Mouse (Mus musculus): Measurements from ENCODE around the gene Col4a2. TPM values are rescaled to one million over a fixed set of nuclear protein-coding genes. Genes with fewer than 3 reads are reported as not detected.
A peak's percentile ranks its signal among the peaks of the same experiment; 100 is the strongest.

The Col4a2 gene
- polyA plus RNA-seq, 1 experiment from 2014 or later, result 33.8 TPM

DNA sequence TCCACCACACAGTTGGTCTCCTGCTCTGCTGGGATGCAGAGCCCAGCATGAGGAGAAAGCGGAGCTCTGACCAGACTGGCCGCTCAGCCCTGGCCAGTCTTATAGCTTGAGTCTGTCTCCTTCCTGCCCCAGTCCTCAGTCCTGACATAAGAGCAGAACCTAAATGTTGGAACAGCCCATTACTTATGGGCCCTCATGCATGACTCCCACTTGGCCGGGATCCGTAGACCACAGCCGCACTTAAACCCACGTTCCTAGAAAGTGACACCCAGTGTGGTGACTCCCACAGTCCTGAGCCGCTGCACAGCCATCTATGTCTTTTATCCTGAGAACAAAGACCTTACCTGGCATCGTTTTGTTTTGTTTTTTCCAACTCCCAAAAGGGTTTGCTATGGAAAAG lies 2.0 kb downstream of the Col4a2 start:
- Histone ChIP-seq H3K9me3 (replicated peaks; ENCODE audit: control insufficient read depth, low read length, poor library complexity, severe bottlenecking) (no peaks in the 10 kb centered on the region), H3K27ac (ENCODE audit: low read length) (no peak overlapping the region), H3K4me2 (ENCODE audit: low read length) (peak overlapping the region; percentile 92), H3K4me3 (ENCODE audit: low read depth, low read length) (no peak overlapping the region), H3K27me3 (ENCODE audit: control insufficient read depth, insufficient read depth, low read depth, low read length) (peaks cover 24% of the 10 kb centered on the region), H3K36me3 (ENCODE audit: control insufficient read depth, insufficient read depth, low read length) (no peaks in the 10 kb centered on the region), H3K9ac (ENCODE audit: low read depth, low read length) (no peak overlapping the region), H3K4me1 (ENCODE audit: control insufficient read depth, insufficient read depth, low read length) (peaks cover 12% of the 10 kb centered on the region; the same call in 1 of the 2 replicates)
- ATAC-seq, result no peak
- WGBS, result 69% methylated on average over 8 of the region's 8 CpGs

DNA sequence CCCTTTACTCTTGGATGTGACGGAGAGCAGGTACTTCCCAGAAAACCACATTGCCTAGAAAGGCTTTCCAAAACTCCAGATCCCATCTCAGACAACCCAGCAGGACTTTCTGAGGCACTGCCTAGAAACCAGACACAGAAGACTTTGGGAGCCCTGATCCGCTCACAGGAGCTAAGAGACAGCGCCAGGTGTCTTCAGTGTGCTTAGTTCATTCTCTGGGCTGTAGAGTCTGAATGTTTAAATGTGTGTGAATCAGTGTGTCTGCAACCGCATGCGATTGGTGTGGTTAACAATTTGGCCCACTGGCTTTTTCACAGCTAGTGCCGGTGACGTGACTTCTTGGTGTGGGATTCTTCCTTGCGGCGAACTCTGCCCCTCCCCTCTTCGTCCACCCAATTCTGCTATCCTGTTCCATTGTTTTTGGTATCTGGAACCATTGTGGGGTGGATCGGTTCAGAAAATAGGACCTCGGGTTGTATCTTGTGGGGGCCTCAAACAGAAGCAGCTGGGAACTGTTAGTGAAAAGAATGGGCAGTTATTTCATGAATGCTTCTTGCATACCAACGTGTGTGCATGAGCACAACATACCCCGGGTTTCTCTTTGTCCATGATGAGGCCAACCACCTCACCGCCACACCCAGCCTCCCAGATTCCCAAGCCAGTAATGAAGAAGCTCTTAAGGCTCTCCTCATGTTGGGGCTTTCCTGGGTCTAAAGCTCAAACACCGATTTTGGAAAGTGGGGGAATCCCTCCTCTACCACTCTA lies 2.8 kb downstream of the Col4a2 start:
- H3K27ac ChIP-seq (ENCODE audit: low read length), result no peak overlapping the region
- H3K9me3 ChIP-seq (replicated peaks; ENCODE audit: control insufficient read depth, low read length, poor library complexity, severe bottlenecking), result no peaks in the 10 kb centered on the region
- peaks cover 12% of the 10 kb centered on the region; the same call in 1 of the 2 replicates for H3K4me1 ChIP-seq (ENCODE audit: control insufficient read depth, insufficient read depth, low read length)
- H3K9ac ChIP-seq (ENCODE audit: low read depth, low read length), result no peak overlapping the region
- H3K4me2 ChIP-seq (ENCODE audit: low read length), result 0 out of 2 replicates have a peak overlapping the region, but pooled peaks have one; percentile 4
- ATAC-seq, result no peak
- 84% methylated on average over 16 of the region's 16 CpGs for WGBS
- H3K36me3 ChIP-seq (ENCODE audit: control insufficient read depth, insufficient read depth, low read length), result no peaks in the 10 kb centered on the region
- H3K4me3 ChIP-seq (ENCODE audit: low read depth, low read length), result no peak overlapping the region
- peaks cover 23% of the 10 kb centered on the region for H3K27me3 ChIP-seq (ENCODE audit: control insufficient read depth, insufficient read depth, low read depth, low read length)

- H3K4me3 ChIP-seq (ENCODE audit: low read depth, low read length), result no peak overlapping the region
- H3K4me1 ChIP-seq (ENCODE audit: control insufficient read depth, insufficient read depth, low read length), result peaks cover 12% of the 10 kb centered on the region; the same call in 1 of the 2 replicates
- no peak overlapping the region for H3K9ac ChIP-seq (ENCODE audit: low read depth, low read length)
- WGBS, result 76% methylated on average over 6 of the region's 6 CpGs
- no peak overlapping the region for H3K4me2 ChIP-seq (ENCODE audit: low read length)
- H3K9me3 ChIP-seq (replicated peaks; ENCODE audit: control insufficient read depth, low read length, poor library complexity, severe bottlenecking), result no peaks in the 10 kb centered on the region
- peaks cover 22% of the 10 kb centered on the region for H3K27me3 ChIP-seq (ENCODE audit: control insufficient read depth, insufficient read depth, low read depth, low read length)
- no peak for ATAC-seq
- H3K36me3 ChIP-seq (ENCODE audit: control insufficient read depth, insufficient read depth, low read length), result no peaks in the 10 kb centered on the region
- no peak overlapping the region for H3K27ac ChIP-seq (ENCODE audit: low read length)
These were observed 3.5 kb downstream of the Col4a2 start for GRCm38 (mm10) chr8:11316118-11316517.

- Histone ChIP-seq H3K4me2 (ENCODE audit: low read length) (no peak overlapping the region), H3K4me3 (ENCODE audit: low read depth, low read length) (no peak overlapping the region), H3K36me3 (ENCODE audit: control insufficient read depth, insufficient read depth, low read length) (no peaks in the 10 kb centered on the region), H3K9ac (ENCODE audit: low read depth, low read length) (no peak overlapping the region), H3K27me3 (ENCODE audit: control insufficient read depth, insufficient read depth, low read depth, low read length) (peaks cover 6% of the 10 kb centered on the region), H3K4me1 (ENCODE audit: control insufficient read depth, insufficient read depth, low read length) (no peaks in the 10 kb centered on the region), H3K9me3 (replicated peaks; ENCODE audit: control insufficient read depth, low read length, poor library complexity, severe bottlenecking) (no peaks in the 10 kb centered on the region), H3K27ac (ENCODE audit: low read length) (no peak overlapping the region)
- ATAC-seq, result no peak
- WGBS, result 85% methylated on average over 11 of the region's 11 CpGs
These were observed 6.8 kb downstream of the Col4a2 start for GRCm38 (mm10) chr8:11319405-11319804.

DNA sequence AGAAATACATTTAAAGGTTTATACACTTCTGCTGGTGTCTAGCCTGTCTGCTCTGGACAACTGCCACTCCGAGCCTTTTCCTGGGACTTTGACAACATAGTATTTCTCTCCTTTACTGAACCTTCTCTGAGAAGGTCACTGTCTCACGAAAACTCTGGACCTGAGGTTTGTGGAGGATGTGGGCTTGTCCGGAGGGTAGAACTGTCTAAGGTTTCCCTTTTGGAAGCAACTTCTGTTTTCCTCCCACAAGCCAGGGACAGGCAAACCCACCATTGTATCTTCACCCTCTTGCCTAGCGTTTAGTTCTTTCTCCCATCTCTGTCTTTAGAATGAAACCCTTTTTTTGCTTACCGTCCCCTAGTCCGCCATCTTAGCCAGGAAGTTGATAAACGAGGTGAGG lies 9.2 kb downstream of the Col4a2 start:
- no peaks in the 10 kb centered on the region for H3K9me3 ChIP-seq (replicated peaks; ENCODE audit: control insufficient read depth, low read length, poor library complexity, severe bottlenecking)
- no peak overlapping the region for H3K4me2 ChIP-seq (ENCODE audit: low read length)
- no peak for ATAC-seq
- H3K4me1 ChIP-seq (ENCODE audit: control insufficient read depth, insufficient read depth, low read length), result no peaks in the 10 kb centered on the region
- WGBS, result 90% methylated on average over 7 of the region's 7 CpGs
- H3K27ac ChIP-seq (ENCODE audit: low read length), result no peak overlapping the region
- H3K27me3 ChIP-seq (ENCODE audit: control insufficient read depth, insufficient read depth, low read depth, low read length), result no peaks in the 10 kb centered on the region
- H3K36me3 ChIP-seq (ENCODE audit: control insufficient read depth, insufficient read depth, low read length), result no peaks in the 10 kb centered on the region
- H3K4me3 ChIP-seq (ENCODE audit: low read depth, low read length), result no peak overlapping the region
- no peak overlapping the region for H3K9ac ChIP-seq (ENCODE audit: low read depth, low read length)

DNA sequence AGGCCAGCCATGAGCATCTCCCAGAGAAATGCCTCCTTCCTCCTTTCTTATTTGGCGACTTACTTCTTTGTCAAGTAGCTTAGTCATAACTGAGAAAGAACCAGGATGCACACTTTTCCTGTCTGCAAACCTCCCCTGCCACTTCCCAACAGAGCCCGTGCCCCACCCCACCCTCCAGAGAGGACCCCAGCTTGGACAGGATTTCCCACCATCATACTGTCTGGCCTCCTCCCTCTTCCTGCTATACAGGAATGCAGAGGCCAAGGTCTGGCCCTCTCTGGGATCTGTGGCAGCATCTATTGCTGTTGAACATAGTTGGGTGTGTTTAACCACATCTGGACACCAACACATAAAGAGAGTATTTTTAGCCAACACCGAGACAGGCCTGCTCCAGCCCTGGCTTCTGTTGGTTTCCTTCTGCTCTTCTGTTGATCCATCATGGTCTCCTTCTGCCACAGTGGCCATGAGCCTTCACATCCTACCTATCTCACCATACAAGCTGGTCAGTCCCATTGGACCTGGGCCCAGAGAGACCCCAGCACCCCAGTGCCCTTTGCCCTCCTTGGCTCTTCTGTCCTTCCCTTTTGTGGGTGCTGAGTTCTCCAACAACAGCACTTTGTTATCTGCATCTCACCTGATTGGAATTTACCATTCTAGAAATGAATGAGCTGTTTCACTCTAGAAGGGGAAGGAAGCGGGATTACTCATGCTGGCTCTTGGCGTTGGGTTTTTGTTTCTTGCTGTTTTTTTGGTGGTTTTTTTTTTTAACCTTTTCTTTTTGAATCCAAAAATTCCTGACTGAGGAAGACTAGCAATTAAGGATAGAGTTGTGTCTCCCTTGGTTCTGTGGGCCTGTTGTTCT lies 10.3 kb downstream of the Col4a2 start:
- Histone ChIP-seq H3K9ac (ENCODE audit: low read depth, low read length) (no peak overlapping the region), H3K27ac (ENCODE audit: low read length) (no peak overlapping the region), H3K4me3 (ENCODE audit: low read depth, low read length) (no peak overlapping the region), H3K9me3 (replicated peaks; ENCODE audit: control insufficient read depth, low read length, poor library complexity, severe bottlenecking) (no peaks in the 10 kb centered on the region), H3K4me1 (ENCODE audit: control insufficient read depth, insufficient read depth, low read length) (no peaks in the 10 kb centered on the region), H3K4me2 (ENCODE audit: low read length) (no peak overlapping the region), H3K27me3 (ENCODE audit: control insufficient read depth, insufficient read depth, low read depth, low read length) (no peaks in the 10 kb centered on the region), H3K36me3 (ENCODE audit: control insufficient read depth, insufficient read depth, low read length) (no peaks in the 10 kb centered on the region)
- ATAC-seq, result no peak
- WGBS, result 93% methylated on average over 5 of the region's 5 CpGs

DNA sequence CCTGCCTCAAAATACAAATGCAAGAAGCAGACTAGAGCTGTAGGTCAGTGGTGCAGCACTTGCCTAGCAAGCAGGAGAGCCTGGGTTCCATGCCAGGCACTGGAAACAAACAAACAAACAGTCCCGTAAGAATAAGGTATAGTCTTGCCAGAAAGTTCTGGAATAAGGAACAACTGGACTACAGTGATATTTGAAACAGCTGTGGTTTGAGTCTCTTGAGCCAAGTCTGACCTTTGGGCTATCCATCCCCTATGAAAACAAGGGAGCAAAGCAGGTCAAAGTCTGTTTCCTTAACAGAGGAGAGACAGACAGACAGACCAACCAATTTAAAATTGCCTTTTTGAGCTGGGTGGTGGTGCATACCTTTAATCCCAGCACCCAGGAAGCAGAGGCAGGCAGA lies 11.1 kb downstream of the Col4a2 start:
- Histone ChIP-seq H3K4me3 (ENCODE audit: low read depth, low read length) (no peak overlapping the region), H3K36me3 (ENCODE audit: control insufficient read depth, insufficient read depth, low read length) (no peaks in the 10 kb centered on the region), H3K9me3 (replicated peaks; ENCODE audit: control insufficient read depth, low read length, poor library complexity, severe bottlenecking) (no peaks in the 10 kb centered on the region), H3K27ac (ENCODE audit: low read length) (no peak overlapping the region), H3K4me2 (ENCODE audit: low read length) (no peak overlapping the region), H3K27me3 (ENCODE audit: control insufficient read depth, insufficient read depth, low read depth, low read length) (no peaks in the 10 kb centered on the region), H3K4me1 (ENCODE audit: control insufficient read depth, insufficient read depth, low read length) (no peaks in the 10 kb centered on the region), H3K9ac (ENCODE audit: low read depth, low read length) (no peak overlapping the region)
- no peak for ATAC-seq
- WGBS, result 94% methylated on average over 1 of the region's 1 CpGs

DNA sequence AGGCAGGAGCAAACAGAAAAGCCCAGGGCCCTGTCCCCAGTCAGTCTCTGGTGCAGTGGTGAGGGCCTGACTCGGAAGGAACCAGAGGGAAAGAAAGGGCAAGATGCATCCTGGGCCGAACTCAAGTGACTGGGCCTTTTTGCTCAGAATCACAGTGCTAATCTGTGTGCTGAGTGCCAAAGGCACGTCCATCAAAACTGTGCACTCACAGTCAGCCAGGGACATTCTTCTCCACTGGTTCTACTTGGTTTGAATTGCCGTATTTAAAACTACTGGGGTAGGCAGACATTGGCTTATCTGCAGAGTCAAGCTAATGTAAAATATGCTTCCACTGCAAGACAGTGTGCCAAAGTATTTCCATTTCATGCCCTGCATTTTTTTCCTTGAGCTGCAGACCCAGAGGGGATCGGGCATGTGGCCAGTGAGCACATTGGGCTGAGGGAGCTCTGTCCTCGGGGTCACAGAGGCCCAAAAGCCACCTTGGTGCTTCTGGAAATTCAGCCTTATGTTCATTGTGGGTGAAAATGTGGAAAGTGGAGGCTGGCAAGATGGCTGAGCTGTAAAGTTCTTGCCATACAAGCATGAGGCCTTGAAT lies 12.3 kb downstream of the Col4a2 start:
- Histone ChIP-seq H3K4me1 (ENCODE audit: control insufficient read depth, insufficient read depth, low read length) (no peaks in the 10 kb centered on the region), H3K27ac (ENCODE audit: low read length) (no peak overlapping the region), H3K4me2 (ENCODE audit: low read length) (no peak overlapping the region), H3K4me3 (ENCODE audit: low read depth, low read length) (no peak overlapping the region), H3K36me3 (ENCODE audit: control insufficient read depth, insufficient read depth, low read length) (no peaks in the 10 kb centered on the region), H3K9me3 (replicated peaks; ENCODE audit: control insufficient read depth, low read length, poor library complexity, severe bottlenecking) (no peaks in the 10 kb centered on the region), H3K27me3 (ENCODE audit: control insufficient read depth, insufficient read depth, low read depth, low read length) (no peaks in the 10 kb centered on the region), H3K9ac (ENCODE audit: low read depth, low read length) (no peak overlapping the region)
- ATAC-seq, result no peak
- WGBS, result 70% methylated on average over 6 of the region's 6 CpGs

DNA sequence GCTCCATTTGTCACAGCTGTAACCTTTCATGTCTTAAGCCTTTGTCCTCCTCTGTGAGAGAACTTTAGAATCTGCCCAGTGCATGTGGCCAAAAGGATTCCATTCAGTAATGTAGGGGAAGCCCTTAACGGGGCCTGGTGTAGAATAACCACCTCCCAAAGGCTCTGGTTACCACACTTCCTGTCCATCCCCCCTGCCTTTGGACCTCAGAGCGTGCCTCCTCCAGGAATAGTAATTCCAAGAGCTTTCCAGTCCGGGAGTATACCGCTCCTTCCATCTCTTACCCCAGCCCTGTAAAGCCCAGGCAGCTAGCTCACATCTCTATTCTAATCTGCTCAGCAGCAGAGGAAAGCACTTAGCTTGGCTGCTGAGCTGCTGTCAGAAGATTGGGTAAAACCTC lies 14.7 kb downstream of the Col4a2 start:
- Histone ChIP-seq H3K9me3 (replicated peaks; ENCODE audit: control insufficient read depth, low read length, poor library complexity, severe bottlenecking) (no peaks in the 10 kb centered on the region), H3K4me2 (ENCODE audit: low read length) (no peak overlapping the region), H3K9ac (ENCODE audit: low read depth, low read length) (no peak overlapping the region), H3K36me3 (ENCODE audit: control insufficient read depth, insufficient read depth, low read length) (no peaks in the 10 kb centered on the region), H3K4me3 (ENCODE audit: low read depth, low read length) (no peak overlapping the region), H3K4me1 (ENCODE audit: control insufficient read depth, insufficient read depth, low read length) (no peaks in the 10 kb centered on the region), H3K27me3 (ENCODE audit: control insufficient read depth, insufficient read depth, low read depth, low read length) (no peaks in the 10 kb centered on the region), H3K27ac (ENCODE audit: low read length) (no peak overlapping the region)
- ATAC-seq, result no peak
- 61% methylated on average over 4 of the region's 4 CpGs for WGBS

All from midbrain, embryonic 16.5 days (tissue).